Mouse (Mus musculus) lung, postnatal 0 days (tissue): ENCODE results near the gene Il34. TPM values are rescaled to one million over a fixed set of nuclear protein-coding genes. Genes with fewer than 3 reads are reported as not detected.

ENCODE experiments used
- ATAC-seq: fragments of 200-750 bp; cut with Nextera tagmentation; 2 replicates; pipeline ENCODE4 v1.8.0; 2017; ENCODE audit warnings: moderate library complexity
- DNase-seq: peaks from one replicate; pipeline ENCODE4 v3.0.0-alpha.2; 2016; ENCODE audit warnings: low spot score
- H3K27ac ChIP-seq: fragments of 300-500 bp; sonication (generic); 2 replicates; pipeline ENCODE4 v1.5.1; 2014; ENCODE audit warnings: antibody characterized with exemption, mild to moderate bottlenecking, low read length, mixed read lengths
- H3K27me3 ChIP-seq: fragments of 300-500 bp; sonication (generic); replicated peaks from 2 replicates; pipeline ENCODE4 v1.6.1; 2014; ENCODE audit warnings: low read length, mixed read lengths; ENCODE audit not compliant: insufficient read depth
- H3K36me3 ChIP-seq: fragments of 300-500 bp; sonication (generic); 2 replicates; pipeline ENCODE4 v1.6.1; 2014; ENCODE audit warnings: low read length, mixed read lengths; ENCODE audit not compliant: insufficient read depth
- H3K4me1 ChIP-seq: fragments of 300-500 bp; sonication (generic); 2 replicates; pipeline ENCODE4 v1.6.1; 2014; ENCODE audit warnings: antibody characterized with exemption, low read depth, low read length, mixed read lengths; ENCODE audit not compliant: insufficient read depth
- H3K4me2 ChIP-seq: fragments of 300-500 bp; sonication (generic); replicated peaks from 2 replicates; pipeline ENCODE4 v1.6.1; 2014; ENCODE audit warnings: low read depth, mild to moderate bottlenecking, low read length, moderate library complexity, mixed read lengths
- H3K4me3 ChIP-seq: fragments of 300-500 bp; sonication (generic); 2 replicates; pipeline ENCODE4 v1.5.1; 2014; ENCODE audit warnings: low read depth, low read length
- H3K9ac ChIP-seq: fragments of 300-500 bp; sonication (generic); replicated peaks from 2 replicates; pipeline ENCODE4 v1.6.1; 2014; ENCODE audit warnings: low read depth, mild to moderate bottlenecking
- H3K9me3 ChIP-seq: fragments of 300-500 bp; sonication (generic); 2 replicates; pipeline ENCODE4 v1.6.1; 2016; ENCODE audit warnings: low read length, mixed read lengths
- CTCF ChIP-seq: IDR thresholded peaks from 2 replicates; pipeline ENCODE4 v1.5.1; 2016; ENCODE audit warnings: antibody characterized with exemption, mild to moderate bottlenecking
- EP300 ChIP-seq: IDR thresholded peaks from 2 replicates; pipeline ENCODE4 v1.6.1; 2016; ENCODE audit warnings: antibody characterized with exemption, mild to moderate bottlenecking, control low read depth
- WGBS: fragments of 180-500 bp; shearing (Covaris S2); extraction: QIAGEN DNeasy Blood & Tissue Kit; methylation state at CpG from one replicate; pipeline ENCODE4 v1.1.7; 2014; 5-methylcytosine and 5-hydroxymethylcytosine counted together
- polyA plus RNA-seq: library from polyadenylated mRNA; unstranded; fragments of >200 nt; fragmentation: Nextera tagmentation; extraction: Ambion mirVana; gene quantifications from 2 replicates; pipeline ENCODE4 v1.2.1, GENCODE M21; 2015

The Il34 gene
- polyA plus RNA-seq, 1 experiment from 2014 or later: 23.3 TPM

DNA sequence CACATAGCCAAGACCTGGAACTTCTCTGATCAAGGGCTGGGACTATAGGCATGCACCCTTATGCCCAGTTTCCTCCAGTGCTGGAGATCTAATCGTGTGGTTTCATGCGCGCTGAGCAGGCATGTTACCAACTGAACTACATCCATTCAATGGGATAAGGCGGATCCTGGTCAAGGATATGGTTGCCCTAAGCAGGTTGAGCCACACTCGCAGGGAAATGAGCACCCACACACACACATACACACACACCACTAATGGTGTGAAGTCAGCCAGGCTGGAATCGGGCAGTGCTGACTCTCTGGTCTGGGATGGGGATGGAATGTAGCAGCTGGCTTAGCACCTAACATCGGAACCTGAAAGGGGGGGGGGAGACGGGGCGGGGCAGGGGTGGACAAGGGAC lies 11.8 kb downstream of the Il34 start:
- DNase-seq: no peak
- Histone ChIP-seq H3K27me3 (no peaks in the 10 kb centered on the region), H3K4me1 (peaks cover 7% of the 10 kb centered on the region; the same call in 1 of the 2 replicates), H3K9me3 (no peaks in the 10 kb centered on the region), H3K36me3 (no peaks in the 10 kb centered on the region), H3K4me2 (no peak overlapping the region), H3K27ac (peak overlapping the region; percentile 43; the same call in 1 of the 2 replicates), H3K9ac (no peak overlapping the region), H3K4me3 (no peak overlapping the region)
- no peak for ATAC-seq
- WGBS: 79% methylated on average over 9 of the region's 9 CpGs
- TF ChIP-seq EP300: no peak

DNA sequence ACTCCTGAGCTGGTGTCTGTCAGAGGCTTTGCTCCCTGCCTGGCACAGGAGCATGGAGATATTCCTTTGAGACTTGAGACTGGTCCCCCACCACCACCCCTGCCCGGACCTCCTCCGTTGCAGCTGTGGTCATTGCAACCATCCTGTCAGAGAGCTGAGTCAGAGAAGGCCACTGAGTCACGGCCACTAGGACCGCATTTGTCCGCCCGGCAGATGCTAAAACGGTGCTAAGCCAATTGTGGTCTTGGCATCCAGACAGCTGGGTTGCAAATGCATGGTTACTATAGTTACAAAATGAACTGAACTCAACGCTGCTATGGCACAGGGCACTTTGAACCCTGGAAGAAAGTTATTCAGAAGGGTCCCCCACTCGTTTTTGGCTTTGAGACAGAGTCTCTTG lies 12.2 kb downstream of the Il34 start:
- 57% methylated on average over 9 of the region's 9 CpGs for WGBS
- no peaks in the 10 kb centered on the region for H3K9me3 ChIP-seq
- no peak for DNase-seq
- peak overlapping the region; percentile 61 for H3K27ac ChIP-seq
- no peak overlapping the region for H3K9ac ChIP-seq
- no peaks in the 10 kb centered on the region for H3K36me3 ChIP-seq
- ATAC-seq: no peak
- peaks cover 7% of the 10 kb centered on the region; the same call in 1 of the 2 replicates for H3K4me1 ChIP-seq
- H3K27me3 ChIP-seq: no peaks in the 10 kb centered on the region
- H3K4me3 ChIP-seq: no peak overlapping the region
- TF ChIP-seq EP300 (no peak), CTCF (no peak)
- H3K4me2 ChIP-seq: no peak overlapping the region

DNA sequence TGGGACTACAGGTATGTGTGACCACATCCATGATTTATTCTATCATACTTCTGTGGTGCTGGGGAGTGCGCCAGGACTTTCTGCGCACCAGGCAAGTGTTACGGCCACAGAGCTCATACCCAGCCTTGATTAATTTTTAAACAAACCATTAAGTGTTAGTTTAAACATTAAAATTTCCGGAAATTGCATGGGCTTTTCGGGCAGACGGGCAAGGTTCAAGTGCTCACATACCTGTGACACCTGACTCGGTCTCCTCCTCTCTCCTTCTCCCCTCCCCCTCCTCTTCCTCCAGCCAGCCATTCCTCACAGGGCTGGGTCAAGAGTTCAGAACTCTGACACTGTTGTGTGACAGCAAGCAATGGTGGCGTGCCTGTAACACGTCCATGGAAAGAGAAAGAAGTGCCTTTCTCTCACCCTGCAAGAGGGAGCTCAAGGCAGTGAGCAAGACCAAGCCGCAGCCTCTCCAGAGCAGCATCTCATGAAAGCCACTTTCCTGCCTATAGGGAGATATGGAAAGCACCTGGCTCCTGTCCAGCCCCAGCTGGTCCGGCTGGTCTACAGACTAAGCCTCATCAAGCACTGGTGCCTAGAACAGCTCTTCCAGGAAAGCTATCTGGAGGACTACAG lies 13.0 kb downstream of the Il34 start:
- TF ChIP-seq EP300 (peak; percentile 40; the same call in 1 of the 2 replicates), CTCF (no peak)
- Histone ChIP-seq H3K27ac (peak overlapping the region; percentile 61), H3K9me3 (no peaks in the 10 kb centered on the region), H3K4me2 (peak overlapping the region; percentile 29), H3K4me3 (no peak overlapping the region), H3K4me1 (peaks cover 7% of the 10 kb centered on the region; the same call in 1 of the 2 replicates), H3K36me3 (no peaks in the 10 kb centered on the region), H3K9ac (no peak overlapping the region), H3K27me3 (no peaks in the 10 kb centered on the region)
- DNase-seq (peak; percentile 85), ATAC-seq (peak; percentile 83)
- WGBS: 25% methylated on average over 11 of the region's 11 CpGs

DNA sequence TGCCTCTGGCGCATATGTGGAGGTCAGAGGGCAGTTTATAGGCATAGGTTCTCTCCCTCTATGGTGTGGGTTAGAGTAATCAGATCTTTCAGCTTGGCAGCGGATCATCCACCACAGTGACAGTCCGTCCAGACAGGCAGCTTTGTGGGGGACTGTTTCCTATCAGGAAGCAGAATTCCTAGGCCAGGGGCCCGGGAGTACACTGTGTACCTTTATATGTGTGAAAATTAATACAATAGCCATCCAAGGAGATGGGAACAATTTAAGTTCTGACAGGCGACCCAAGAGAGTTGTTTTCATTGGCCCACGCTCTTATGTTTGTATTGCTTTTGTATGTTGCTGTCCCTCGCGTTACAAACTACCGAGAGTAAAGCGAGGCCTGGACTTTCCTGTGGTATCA lies 14.6 kb downstream of the Il34 start:
- TF ChIP-seq EP300 (peak; percentile 54), CTCF (no peak)

DNA sequence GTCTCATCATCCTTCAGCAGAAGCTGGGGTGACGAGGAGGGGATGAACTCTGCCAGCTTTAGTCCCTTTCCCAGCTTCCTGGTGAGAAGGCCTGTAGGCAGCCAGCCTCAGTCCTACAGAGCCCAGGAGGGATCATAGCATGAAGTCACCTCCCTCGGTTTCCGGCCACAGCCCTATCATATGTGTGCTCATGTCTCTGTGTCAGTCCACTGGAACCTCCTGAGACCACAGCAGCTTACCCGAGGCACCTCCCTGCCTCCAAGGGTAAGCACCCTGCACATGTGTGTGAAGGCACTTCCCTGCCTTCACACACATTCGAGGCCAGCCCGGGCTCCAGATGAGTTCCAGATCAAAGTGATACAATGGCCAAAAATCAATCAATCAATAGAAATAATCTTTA lies 15.5 kb downstream of the Il34 start:
- TF ChIP-seq EP300: no peak
- no peak for TF ChIP-seq CTCF
- H3K27ac ChIP-seq: no peak overlapping the region
- DNase-seq (no peak), ATAC-seq (no peak)
- no peaks in the 10 kb centered on the region for H3K27me3 ChIP-seq
- no peaks in the 10 kb centered on the region for H3K36me3 ChIP-seq
- 34% methylated on average over 6 of the region's 6 CpGs for WGBS
- no peaks in the 10 kb centered on the region for H3K9me3 ChIP-seq
- H3K4me3 ChIP-seq: no peak overlapping the region
- H3K9ac ChIP-seq: no peak overlapping the region
- H3K4me1 ChIP-seq: peaks cover 7% of the 10 kb centered on the region; the same call in 1 of the 2 replicates
- no peak overlapping the region for H3K4me2 ChIP-seq

More for the DNA sequence above, 14.6 kb downstream of the Il34 start:
- ATAC-seq (peak; percentile 11; the same call in 1 of the 2 replicates), DNase-seq (no peak)
- Histone ChIP-seq H3K9me3 (no peaks in the 10 kb centered on the region), H3K4me3 (no peak overlapping the region), H3K36me3 (no peaks in the 10 kb centered on the region), H3K27me3 (no peaks in the 10 kb centered on the region), H3K4me2 (no peak overlapping the region), H3K9ac (no peak overlapping the region), H3K4me1 (peaks cover 7% of the 10 kb centered on the region; the same call in 1 of the 2 replicates), H3K27ac (no peak overlapping the region)
- 49% methylated on average over 10 of the region's 10 CpGs for WGBS

DNA sequence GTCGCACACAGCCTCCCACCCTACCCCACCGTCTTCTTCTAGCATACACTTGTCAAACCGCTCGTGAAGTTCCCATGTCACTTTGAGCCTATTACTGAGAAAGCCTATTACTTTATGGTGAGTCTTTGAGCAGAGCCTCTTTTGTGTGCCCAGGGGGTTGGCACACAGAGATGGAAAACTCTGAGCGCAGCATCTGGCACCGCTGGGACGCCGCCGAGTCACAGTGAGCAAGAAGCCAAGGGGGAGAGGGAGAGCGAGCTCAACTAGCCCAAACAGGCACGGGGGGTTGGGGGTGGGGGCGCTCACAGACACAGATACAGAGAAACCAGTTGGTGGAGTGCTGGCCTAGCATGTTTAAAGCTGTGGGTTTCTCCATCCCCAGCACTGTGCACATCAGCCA lies 16.2 kb downstream of the Il34 start:
- Histone ChIP-seq H3K4me3 (no peak overlapping the region), H3K4me2 (no peak overlapping the region), H3K9ac (no peak overlapping the region), H3K27ac (no peak overlapping the region), H3K9me3 (no peaks in the 10 kb centered on the region), H3K36me3 (no peaks in the 10 kb centered on the region), H3K27me3 (no peaks in the 10 kb centered on the region), H3K4me1 (peaks cover 7% of the 10 kb centered on the region; the same call in 1 of the 2 replicates)
- no peak for ATAC-seq
- WGBS: 49% methylated on average over 12 of the region's 12 CpGs
- no peak for DNase-seq
- TF ChIP-seq CTCF: no peak
- no peak for TF ChIP-seq EP300
